Mouse (Mus musculus): ENCODE results near the gene Hdgfl2.
A peak's percentile ranks its signal among the peaks of the same experiment; 100 is the strongest.

Hdgfl2 gene

DNA sequence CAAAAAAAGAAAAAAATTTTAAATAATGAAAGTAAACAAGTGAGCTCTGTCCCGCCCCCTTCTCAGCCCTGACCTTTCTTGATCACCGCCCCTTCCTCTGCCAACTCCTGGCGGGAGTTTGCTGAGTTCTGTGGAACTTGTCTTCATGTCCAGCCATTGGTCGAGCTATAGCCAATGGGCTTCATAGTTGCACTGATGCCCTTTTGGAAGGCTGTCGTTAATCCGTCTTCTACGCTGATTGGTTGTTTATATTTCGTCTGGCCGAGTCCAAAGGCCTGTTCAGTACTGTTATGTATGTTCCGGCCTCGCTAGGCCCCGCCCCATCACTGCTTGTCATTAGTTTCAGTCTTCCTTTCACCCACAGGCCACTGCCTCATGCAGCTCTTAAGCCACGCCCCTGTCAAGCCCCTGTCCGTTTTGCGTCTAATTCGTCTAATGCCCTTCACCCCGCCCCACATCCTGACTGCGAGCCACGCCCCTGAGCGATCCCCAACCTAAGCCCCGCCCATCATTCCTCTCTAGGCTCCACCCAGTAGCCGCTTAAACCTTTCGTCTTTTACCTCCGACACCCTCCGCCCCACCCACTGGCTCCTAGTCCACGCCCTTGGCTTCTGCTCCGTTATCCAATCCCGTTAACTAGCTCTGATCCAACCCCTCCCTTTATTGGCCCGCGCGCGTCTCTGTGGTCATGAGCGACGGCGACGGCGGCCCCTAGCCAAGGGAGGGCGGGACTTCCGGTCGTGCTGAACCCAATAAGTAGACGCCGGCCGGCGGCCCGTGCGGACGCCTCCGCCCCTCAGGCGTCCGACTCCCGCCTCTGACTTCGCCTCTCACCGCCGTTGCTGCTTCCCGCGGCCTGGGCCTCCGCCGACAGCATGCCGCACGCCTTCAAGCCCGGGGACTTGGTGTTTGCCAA lies at the start of gene Hdgfl2:
Hdgfl2 (plus strand) TSS at position 755 of the 916 bp plus-strand sequence.
- peak; percentile 100 for DNase-seq (ENCODE audit: low read depth)

DNA sequence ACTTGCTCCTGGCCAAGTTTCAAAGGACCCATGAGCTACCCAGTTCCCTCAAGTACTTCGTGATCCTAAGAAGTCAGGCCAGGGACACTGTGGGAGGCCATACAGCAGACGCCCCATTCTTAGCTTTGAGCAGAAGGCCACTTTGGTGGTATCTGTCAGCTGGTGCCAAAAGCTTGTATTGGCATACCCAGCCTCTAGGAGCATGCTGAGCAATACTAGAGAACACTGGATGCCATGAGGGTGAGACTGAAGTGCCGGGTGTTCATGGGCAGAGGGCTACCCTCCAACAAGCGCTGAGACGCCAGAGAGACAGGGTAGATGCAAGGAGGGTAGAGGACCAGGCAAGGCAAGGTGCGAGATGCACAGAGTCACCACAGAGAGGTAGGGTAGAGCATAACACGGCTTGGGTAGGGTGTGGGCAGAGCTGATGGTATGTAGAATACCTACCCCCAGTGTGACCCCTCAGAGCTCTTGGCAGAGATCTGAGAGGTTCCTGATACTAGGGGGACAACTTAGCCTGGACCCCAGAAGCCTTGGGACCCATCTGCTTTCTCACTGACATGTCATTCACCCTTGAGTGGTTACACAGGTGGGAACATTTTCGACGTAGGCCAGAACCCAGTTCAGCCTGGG lies 49.1 kb upstream of the Hdgfl2 start:
- no peak for DNase-seq (ENCODE audit: low read depth)

DNA sequence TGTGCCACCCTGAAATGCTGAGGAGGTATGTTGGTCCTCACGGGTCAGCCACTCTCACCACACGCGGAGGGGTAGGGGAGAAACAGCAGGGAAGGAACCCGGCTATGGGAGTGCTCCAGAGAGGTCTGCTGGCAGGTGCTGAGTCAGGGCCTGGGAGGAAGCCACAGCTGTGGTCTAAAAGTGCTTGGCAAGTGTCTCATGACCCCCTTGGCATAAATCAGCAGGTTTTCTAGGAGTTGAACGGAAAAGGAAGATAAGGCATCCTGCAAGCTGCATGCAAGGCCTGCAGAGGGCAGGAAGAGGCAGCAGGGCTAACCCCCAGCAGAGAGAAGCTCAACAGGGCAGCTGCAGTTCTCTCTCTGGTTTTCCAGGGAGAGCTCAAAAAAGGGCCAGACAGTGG lies 48.5 kb upstream of the Hdgfl2 start:
- peak; percentile 82 for DNase-seq (ENCODE audit: low read depth)

DNA sequence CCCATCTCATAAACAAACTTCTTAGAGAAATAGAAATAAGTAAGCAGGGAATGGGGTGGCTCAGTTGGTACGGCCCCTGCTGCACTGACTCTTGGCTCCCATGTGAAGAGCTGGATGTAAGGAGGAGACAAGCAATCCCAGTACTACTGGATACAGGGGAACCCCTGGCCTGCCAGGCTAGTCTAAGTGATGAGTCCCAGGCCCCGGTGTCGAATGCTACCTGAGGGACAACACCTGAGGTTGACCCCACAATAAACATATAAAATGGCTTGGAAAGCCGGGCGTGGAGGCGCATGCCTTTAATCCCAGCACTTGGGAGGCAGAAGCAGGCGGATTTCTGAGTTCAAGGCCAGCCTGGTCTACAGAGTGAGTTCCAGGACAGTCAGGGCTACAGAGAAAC lies 48.0 kb upstream of the Hdgfl2 start:
- no peak for DNase-seq (ENCODE audit: low read depth)

DNA sequence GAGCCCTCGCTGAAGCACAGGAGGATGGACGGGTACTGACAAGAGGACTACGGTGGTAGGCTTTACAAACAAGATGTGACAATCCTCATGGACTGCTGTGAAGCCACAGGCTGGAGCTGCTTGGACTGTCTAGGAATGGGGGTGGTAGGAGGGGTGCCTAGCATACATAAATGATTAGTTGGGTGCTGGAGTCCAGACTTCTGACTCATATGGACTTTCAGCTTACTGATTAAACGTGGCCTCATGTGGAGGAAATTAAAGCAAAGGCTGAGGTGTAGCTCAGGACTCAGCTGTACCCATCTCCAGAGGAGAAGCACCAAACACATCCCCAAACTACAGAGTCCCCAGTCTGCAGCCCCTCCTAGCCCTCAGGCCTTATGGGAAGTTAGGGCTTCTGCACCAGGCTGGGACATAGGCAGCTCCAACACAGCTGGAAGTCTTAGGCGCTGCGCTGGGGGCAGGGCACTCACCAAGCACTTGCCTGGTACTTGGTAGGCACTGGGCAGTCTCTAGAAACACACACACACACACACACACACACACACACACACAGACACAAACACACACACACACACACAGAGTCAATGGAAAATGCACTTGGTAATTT lies 47.2 kb upstream of the Hdgfl2 start:
- DNase-seq (ENCODE audit: low read depth): peak; percentile 65

DNA sequence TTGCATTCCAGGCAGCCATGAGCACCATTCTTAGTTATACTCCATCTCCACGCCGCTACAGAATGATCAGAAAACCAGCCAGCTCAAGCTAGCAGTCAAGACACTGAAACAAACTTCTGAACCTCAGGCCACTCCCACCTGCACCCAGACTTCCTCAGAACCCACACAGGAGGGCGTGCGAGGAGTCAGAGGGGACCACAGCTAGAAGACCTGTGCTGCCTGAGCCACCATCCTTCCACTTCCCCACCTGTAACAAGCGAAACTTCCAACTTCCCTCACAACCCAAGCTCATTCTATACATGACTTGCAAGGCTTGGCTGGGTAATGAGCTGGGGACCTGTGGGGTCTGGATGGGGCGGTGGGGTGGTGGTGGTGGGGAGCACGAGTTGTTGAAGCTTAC lies 46.6 kb upstream of the Hdgfl2 start:
- DNase-seq (ENCODE audit: low read depth): no peak

DNA sequence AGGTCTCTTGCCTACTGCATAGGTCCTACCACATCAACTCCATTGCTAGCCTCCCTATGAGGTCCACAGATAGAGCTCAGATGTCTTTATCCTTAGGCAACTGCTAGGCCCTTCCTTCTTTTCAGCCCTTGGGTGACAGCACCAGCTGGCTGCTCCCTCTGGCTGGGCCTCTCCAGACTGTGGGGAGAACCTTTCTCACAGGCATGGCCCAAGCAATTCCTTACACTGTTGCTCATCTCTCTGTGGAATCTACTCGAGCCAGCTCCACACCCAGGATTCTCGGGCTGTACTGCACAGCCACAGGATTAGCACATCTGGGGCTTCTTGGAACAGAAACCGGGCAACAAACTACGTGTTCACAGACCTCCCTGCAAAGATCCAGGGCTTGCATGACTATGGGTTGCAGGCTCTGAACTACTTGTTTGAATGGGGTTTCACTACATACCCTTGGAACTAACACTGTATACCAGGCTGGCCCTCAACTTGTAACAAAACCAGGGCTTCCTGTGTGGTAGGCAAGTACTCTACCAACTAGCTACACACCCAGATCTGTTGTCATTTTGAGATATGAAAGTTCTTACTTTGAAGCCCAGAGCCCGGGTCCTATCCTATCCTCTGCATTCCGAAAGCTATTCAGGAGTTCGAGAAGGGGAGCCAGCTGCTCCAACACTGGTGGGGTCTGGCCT lies 45.3 kb upstream of the Hdgfl2 start:
- peak; percentile 88 for DNase-seq (ENCODE audit: low read depth)

DNA sequence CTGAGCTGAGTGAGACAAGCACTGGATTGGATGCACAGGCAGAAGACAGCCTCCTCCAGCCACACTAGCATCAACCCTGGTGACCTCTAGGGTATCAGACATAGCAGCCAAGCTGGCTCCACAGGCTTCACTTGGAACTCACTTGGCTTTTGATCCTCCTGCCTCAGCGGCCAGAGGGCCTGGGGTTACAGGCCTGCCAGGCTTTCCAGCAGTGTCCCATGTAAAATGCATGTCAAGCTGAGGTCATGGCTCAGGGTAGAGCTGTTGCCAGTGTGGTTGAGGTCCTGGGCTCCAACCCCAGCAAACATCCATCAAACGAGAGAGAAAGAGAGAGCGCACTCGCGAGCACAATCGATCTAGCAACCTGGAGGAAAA lies 44.7 kb upstream of the Hdgfl2 start:
- DNase-seq (ENCODE audit: low read depth): no peak

DNA sequence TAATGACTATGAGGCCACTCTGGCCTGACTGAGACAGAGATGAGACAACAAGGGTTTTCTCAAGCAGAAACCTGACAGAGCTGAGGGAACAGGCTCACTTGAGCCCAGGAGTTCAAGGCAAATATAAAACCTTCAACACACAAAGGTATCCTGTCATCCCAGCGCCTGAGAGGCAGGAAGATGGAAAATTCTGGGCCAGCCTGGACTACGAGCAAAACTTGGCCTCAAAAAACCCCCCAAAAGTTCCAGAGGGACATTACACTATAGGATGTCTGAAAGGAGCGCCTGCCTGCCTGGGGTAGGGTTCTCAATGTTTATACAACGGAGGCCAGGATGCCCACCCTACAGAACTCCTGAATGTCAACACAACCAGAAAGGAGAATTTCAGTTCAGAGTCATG lies 44.2 kb upstream of the Hdgfl2 start:
- no peak for DNase-seq (ENCODE audit: low read depth)

DNA sequence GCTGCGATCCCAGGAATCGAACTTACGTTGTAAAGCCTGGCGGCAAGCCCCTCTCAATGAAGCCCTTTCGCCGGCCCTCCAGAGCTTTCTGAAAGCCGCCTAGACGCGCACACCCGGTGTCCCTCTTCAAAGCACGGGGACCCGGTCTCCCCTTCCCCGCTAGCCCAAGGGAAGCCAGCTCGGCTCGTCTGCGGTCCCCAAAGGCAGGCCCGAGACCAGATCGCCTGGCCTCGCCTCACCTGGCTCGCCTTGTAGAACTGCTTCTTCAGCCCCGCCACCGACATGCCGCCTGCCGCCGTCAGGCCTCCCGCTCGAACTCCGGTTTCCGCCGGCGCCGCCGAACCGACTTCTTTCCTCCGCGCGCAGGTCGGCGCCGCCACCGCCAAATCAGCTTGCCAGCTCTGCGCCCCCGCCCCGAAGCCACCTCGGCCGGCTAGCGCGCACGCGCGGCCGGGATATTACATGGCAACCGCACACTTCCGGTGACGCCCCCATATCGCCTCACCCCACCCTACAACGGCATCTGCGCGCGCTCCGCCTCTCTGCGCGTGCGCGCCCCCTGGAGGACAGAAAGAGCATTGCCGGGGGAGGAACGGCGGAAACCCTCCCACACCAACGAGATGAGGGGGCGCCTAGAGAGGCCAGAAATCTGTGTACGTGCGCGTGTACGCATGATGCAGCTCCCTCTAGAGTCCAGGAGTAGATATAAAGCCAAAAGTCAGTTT lies 43.1 kb upstream of the Hdgfl2 start, which contains the start of gene Sh3gl1:
Sh3gl1 (minus strand) TSS at position 460 of the 725 bp plus-strand sequence.
- peak; percentile 99 for DNase-seq (ENCODE audit: low read depth)

DNA sequence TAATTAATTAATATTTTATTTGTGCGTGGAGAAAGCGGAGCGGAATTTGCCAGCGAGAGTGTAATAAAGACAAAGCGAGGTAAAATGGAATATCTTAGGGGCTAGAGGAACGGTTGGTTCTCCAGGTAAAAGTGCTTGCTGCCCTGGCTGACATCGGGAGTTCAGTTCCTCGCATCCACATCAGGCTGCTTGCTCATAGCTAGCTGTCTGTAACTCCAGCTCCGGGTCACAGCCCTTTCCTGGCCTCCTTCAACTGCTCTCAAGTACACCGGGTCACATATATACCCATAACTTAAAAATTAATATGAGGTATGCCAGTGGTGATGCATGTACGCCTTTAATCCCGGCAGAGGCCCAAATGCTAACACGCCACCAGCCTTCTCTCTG lies 42.5 kb upstream of the Hdgfl2 start:
- no peak for DNase-seq (ENCODE audit: low read depth)

DNA sequence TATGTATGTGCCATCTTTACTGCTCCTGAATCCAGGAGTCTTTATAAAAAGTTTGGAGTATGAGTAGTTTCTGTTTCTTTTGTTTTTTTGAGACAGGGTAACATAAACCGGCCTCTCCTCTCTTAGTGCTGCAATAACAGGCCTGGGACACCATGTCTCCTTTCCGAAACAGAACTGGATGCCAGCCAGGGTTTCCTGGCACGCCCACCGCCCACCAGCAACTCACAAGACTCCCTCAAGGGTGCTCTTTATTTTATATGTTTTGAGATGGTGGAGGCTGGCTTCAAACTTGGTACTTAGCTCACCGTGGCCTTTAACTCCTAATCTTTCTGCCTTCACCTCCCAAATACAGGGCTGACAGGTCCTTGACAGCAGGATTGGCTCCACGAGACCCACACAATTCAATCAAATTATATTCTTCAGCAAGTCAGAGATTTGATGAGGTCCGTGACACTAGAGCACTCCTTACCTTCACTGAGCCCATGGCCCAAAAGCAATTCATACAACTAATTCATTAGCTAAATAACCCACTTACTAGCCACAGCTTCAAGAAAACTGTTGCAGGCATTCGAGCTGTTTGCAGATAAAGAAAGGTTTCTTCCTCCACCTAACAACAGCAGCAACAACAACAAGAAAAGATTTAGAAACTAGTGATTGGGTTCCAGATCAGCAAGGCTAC lies 40.7 kb upstream of the Hdgfl2 start:
- DNase-seq (ENCODE audit: low read depth): peak; percentile 43

DNA sequence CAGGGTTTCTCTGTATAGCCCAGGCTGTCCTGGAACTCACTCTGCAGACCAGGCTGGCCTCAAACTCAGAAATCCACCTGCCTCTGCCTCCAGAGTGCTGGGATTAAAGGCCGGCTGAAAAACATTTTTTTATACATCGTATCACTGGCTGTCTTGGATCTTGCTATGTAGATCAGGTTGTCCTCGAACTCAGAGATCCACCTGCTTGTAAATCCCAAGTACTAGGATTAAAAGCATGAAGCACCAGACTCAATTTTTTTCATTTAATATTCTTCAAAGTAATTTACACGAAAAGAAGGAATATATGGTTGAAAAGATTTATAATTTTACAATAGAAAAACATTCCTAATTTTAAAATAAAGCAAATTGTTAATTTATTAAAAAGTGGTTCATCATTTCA lies 40.1 kb upstream of the Hdgfl2 start:
- no peak for DNase-seq (ENCODE audit: low read depth)

DNA sequence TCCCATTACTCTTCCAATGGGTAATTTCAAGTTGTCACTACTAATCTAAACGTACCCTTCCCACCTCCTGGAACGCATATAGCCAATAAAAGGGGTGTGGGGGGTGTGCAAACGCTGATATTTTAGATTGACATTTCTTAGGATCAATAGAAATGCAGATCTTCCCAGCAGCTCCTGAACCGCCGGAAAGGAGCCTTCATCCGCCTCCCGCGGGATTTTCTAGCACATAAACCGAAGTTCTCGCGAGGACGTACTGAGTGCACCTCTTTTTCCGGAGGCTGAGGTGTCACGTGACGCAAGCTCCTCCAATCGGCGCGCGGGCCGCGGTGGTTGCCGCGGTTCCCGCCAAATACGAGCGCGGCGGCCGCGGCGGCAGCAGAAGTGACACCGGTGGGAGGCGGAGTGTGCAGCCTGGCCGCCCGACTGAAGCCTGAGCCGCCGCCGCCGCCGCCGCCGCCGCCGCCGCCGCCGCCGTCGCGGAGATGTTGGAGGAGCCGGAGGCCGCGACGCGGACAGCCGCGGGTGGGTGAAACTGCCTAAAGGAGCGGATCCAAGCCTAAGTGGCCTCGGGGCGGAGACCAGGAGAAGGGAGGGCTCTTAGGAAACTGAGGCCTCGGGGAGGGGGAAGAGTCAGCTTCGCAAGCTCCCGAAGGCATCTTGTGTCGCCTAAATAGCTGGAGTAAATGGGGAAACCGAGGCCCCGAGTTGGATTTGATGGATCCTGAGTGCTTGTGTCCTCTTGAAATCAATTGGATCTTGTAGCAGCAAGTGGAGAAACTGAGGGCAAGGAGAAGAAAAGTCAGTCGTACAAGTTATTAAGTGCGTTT lies 39.2 kb upstream of the Hdgfl2 start, which contains the start of gene Chaf1a:
Chaf1a (plus strand) TSS at position 410 of the 827 bp plus-strand sequence.
- peak; percentile 99 for DNase-seq (ENCODE audit: low read depth)

DNA sequence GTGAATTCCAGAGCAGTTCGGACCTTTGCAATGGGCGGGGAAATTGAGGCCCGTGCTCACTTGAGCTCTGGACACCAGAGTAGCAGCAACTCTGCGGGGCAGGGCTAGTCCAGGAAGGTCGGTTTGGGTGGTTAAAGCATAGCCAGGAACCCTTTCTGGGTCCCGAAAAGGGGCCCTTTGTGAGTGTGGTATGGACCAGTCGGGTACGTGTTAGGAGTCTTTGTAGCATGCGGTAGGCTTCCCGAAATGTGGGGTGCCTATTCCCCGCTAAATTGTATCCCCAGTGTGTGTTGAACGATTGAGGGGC lies 38.6 kb upstream of the Hdgfl2 start:
- peak; percentile 42 for DNase-seq (ENCODE audit: low read depth)

DNA sequence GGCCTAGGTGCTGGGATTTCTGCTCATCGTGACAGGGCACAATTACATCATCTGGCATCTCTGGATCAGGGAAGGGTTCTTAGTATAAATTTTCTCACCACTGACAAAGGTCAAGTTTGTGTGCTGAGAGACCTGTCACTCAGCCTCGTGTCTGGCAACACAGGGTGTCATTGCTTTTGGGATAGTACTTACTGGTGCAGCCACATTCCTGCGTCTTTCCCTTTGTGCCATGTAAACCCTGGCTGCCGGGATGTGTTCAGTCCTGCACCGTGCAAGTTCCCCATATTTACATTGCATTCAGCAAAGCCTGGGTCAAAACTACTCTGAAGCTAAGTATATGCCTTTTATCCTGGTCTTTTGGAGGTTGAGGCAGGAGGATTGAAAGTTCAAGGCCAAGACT lies 28.1 kb upstream of the Hdgfl2 start:
- DNase-seq (ENCODE audit: low read depth): no peak

DNA sequence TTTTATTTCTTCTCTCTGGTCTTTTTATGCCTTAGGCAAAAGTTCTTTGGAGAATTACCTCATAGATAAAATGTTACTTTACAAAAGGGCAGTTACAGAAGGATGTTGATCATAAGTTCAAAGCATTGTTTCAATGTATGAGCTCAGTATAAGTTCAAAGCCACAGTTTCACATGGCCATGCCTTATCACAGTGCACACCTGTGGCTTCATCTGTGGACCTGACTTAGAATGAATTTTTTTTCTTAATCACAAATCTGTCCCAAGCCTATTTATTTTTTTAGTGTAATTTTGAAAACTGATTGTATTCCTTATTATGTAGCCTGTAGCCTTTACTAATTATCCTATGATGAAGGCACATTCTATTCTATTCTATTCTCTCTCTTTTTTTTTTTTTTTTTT lies 24.5 kb upstream of the Hdgfl2 start:
- DNase-seq (ENCODE audit: low read depth): no peak

DNA sequence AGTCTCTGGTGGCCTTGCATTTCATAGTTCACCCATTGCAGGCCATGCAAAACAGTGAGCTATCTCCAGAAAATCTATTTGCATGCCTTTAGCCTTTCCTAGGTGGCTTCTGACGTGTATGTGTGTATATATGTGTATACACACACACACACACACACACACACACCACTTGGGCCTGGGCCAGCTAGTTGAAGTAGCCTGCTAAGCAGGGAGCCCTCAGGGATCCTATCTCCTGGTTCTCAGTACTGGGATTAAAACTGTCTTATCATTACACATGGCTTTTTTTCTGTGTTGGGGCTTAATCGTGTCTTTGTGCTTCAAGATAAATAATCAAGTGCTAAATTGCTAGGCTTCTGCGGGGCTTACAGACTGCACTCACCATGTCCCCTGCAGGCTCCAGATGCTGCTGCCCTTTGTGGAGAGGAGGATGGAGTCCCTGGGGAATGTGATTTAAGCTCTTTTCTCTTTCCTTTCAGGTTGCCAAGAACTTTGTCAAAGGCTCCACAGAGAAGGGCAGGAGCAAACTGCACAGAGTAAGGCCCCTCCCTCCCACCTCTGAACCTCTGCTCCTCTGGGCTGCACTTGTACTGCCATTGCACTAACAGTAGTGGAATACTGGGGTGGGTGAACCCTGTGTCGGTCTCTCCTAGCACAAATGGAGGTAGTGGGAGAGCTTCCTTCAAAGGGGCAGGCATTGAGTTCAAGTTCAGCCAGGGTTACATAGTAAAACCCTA lies 23.3 kb upstream of the Hdgfl2 start:
- DNase-seq (ENCODE audit: low read depth): no peak

DNA sequence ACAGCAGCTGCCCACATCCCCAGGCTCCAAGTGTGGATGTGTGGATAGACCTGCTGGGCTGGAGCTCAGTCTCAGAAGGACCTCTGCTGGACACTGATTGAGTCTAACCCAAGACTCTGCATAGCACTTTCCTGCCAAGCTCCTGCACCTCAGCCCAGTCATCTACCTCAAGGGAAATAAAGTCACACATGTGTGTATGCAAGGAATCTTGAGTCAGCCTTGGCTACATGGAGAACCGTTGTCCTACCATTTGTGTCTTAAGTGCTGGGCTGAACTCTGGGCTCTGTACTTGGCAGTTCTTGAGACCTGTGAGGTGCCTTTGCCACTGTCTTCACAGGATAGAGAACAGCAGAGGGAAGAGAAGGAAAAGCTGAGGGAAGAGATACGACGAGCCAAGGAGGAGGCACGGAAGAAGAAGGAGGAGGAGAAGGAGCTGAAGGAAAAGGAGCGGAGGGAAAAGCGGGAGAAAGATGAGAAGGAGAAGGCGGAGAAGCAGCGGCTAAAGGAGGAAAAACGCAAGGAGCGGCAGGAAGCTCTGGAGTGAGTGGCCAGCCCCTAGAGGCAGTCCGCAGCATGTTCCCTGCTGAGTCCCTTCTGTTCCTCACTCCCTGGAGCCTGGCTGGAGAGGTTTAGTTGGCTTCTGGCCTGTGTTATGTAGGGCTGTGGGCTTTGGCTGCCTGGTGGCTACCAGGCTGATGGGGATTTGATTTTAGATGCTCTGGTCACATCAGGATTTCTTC lies 21.9 kb upstream of the Hdgfl2 start:
- no peak for DNase-seq (ENCODE audit: low read depth)

Measured in NIH3T3 (cell line).